Mouse (Mus musculus) heart, adult 18-20 months (tissue): ENCODE measurements at regions not wholly inside any gene's neighbourhood (a gene's known extent, or its start where the extent isn't known, plus 50 kb on each side); places are given as distances from the start of the nearest gene placed in this dataset.
A peak's percentile ranks its signal among the peaks of the same experiment; 100 is the strongest.

ENCODE experiments used
- DNase-seq, 2 experiments: peaks; one replicate each; pipeline ENCODE4 v3.0.0; 2021 to 2022; ENCODE audit warnings: mixed read lengths in 1 of 2

- no peak for DNase-seq
Observed at GRCm38 (mm10) chr3:41229493-41229892, 146.6 kb upstream of the Pgrmc2 start.

GRCm38 (mm10) chr3:41228536-41228935 lies 145.7 kb upstream of the Pgrmc2 start:
- peak; percentile 67 to 71 for DNase-seq

GRCm38 (mm10) chr3:41220746-41221145 lies 137.9 kb upstream of the Pgrmc2 start:
- no peak for DNase-seq

- DNase-seq = no peak
Observed at GRCm38 (mm10) chr3:41217770-41218169, 134.9 kb upstream of the Pgrmc2 start.

GRCm38 (mm10) chr3:41213533-41213932 lies 130.7 kb upstream of the Pgrmc2 start:
- DNase-seq = no peak

- DNase-seq = no peak
Observed at GRCm38 (mm10) chr3:41210333-41210732, 127.5 kb upstream of the Pgrmc2 start.

- DNase-seq = no peak
Observed at GRCm38 (mm10) chr3:41202895-41203294, 120.0 kb upstream of the Pgrmc2 start.

- DNase-seq = peak in 1 of 2 experiments; percentile 12
Observed at GRCm38 (mm10) chr3:41201782-41202181, 118.9 kb upstream of the Pgrmc2 start.

GRCm38 (mm10) chr3:41200026-41200425 lies 117.2 kb upstream of the Pgrmc2 start:
- no peak for DNase-seq

- peak; percentile 55 to 70 for DNase-seq
Observed at GRCm38 (mm10) chr3:41198216-41198976, 115.5 kb upstream of the Pgrmc2 start.

GRCm38 (mm10) chr3:41195113-41195975 lies 112.5 kb upstream of the Pgrmc2 start:
- peak; percentile 89 to 93 for DNase-seq

- peak; percentile 25 to 38 for DNase-seq
Observed at GRCm38 (mm10) chr3:41194311-41195112, 111.7 kb upstream of the Pgrmc2 start.

GRCm38 (mm10) chr3:41185305-41186097 lies 102.7 kb upstream of the Pgrmc2 start:
- no peak for DNase-seq

- DNase-seq = no peak
Observed at GRCm38 (mm10) chr3:41184375-41184774, 101.5 kb upstream of the Pgrmc2 start.

GRCm38 (mm10) chr3:41182900-41183595 lies 100.2 kb upstream of the Pgrmc2 start:
- DNase-seq = no peak

GRCm38 (mm10) chr3:41182036-41182899 lies 99.4 kb upstream of the Pgrmc2 start:
- peak; percentile 81 to 90 for DNase-seq

GRCm38 (mm10) chr3:41181438-41181837 lies 98.6 kb upstream of the Pgrmc2 start:
- no peak for DNase-seq

- DNase-seq = peak; percentile 40 to 61
Observed at GRCm38 (mm10) chr3:41180911-41181310, 98.1 kb upstream of the Pgrmc2 start.

- no peak for DNase-seq
Observed at GRCm38 (mm10) chr3:41179037-41179880, 96.4 kb upstream of the Pgrmc2 start.
